28 mouse cellular contexts compared by ENCODE assay signal in the genomic region with DNA sequence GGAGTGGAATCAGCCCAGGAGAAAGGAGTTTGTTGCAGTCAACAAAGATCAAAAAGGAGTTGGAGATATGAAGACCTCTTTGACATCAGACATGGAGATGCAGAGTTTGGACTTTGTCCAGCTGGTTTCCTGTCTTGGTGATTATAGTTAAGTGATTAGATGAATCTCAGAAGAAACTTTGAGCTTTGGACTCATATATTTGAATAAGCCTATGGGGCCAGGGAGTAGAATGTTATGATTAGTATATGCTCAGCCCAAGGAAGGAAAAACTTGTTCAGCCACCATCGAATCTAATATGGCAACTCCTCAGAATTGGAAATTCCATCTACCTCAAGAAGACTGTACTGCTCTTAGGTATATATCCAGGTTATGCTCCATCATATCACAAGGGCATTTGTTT.
"Had no signal": no experiment of that assay in that cellular context is flagged by ENCODE, and none has a peak within 500 bp of the region (broad histone marks: within the 10 kb centered on the region; RNA-seq: fewer than 3 reads in every experiment).

No protein-coding gene starts in this region.

- H3K4me3 ChIP-seq: embryonic facial prominence, embryonic 10.5 days; embryonic facial prominence, embryonic 12.5 days; embryonic facial prominence, embryonic 13.5 days; embryonic facial prominence, embryonic 15.5 days; erythroblast, embryonic 14.5 days; forebrain, embryonic 10.5 days; forebrain, embryonic 12.5 days; forebrain, embryonic 13.5 days; forebrain, embryonic 15.5 days; gastrocnemius, adult 2 months; heart, adult 2 months had no signal

- H3K27me3 ChIP-seq: embryonic facial prominence, embryonic 12.5 days; embryonic facial prominence, embryonic 13.5 days; embryonic facial prominence, embryonic 15.5 days; forebrain, embryonic 12.5 days; forebrain, embryonic 13.5 days; forebrain, embryonic 15.5 days had no signal

- H3K36me3 ChIP-seq: embryonic facial prominence, embryonic 10.5 days; embryonic facial prominence, embryonic 12.5 days; embryonic facial prominence, embryonic 13.5 days; embryonic facial prominence, embryonic 15.5 days; forebrain, embryonic 10.5 days; forebrain, embryonic 12.5 days; forebrain, embryonic 15.5 days had no signal

- DNase-seq: cerebellum, adult 8-10 months; cerebellum, adult 9-10 months; cerebellum, adult 9-11 months; cerebellum, postnatal 10 days; cerebellum, postnatal 14 days; cerebellum, postnatal 25 days; cerebellum, postnatal 36 days; embryo, embryonic 11 days; forebrain, postnatal 0 days; gastrocnemius, adult 2 months; gastrocnemius, postnatal 10 days; gastrocnemius, postnatal 14 days; gastrocnemius, postnatal 25 days; gastrocnemius, postnatal 36 days; heart, adult 11 months; heart, adult 18-20 months; heart, adult 2 months had no signal

- H3K4me2 ChIP-seq: embryonic facial prominence, embryonic 12.5 days; embryonic facial prominence, embryonic 13.5 days; embryonic facial prominence, embryonic 15.5 days; forebrain, embryonic 12.5 days; forebrain, embryonic 13.5 days; forebrain, embryonic 15.5 days had no signal

- H3K4me1 ChIP-seq: embryonic facial prominence, embryonic 10.5 days; embryonic facial prominence, embryonic 12.5 days; embryonic facial prominence, embryonic 13.5 days; embryonic facial prominence, embryonic 15.5 days; forebrain, embryonic 10.5 days; forebrain, embryonic 12.5 days; forebrain, embryonic 13.5 days; forebrain, embryonic 15.5 days had no signal

- H3K27ac ChIP-seq: embryonic facial prominence, embryonic 10.5 days; embryonic facial prominence, embryonic 12.5 days; embryonic facial prominence, embryonic 13.5 days; embryonic facial prominence, embryonic 15.5 days; forebrain, embryonic 10.5 days; forebrain, embryonic 12.5 days; forebrain, embryonic 13.5 days; forebrain, embryonic 15.5 days; gastrocnemius, adult 2 months; heart, adult 2 months had no signal

- H3K9ac ChIP-seq: embryonic facial prominence, embryonic 12.5 days; embryonic facial prominence, embryonic 13.5 days; embryonic facial prominence, embryonic 15.5 days; forebrain, embryonic 12.5 days; forebrain, embryonic 13.5 days; forebrain, embryonic 15.5 days; forebrain, postnatal 0 days had no signal

- H3K9me3 ChIP-seq: embryonic facial prominence, embryonic 10.5 days; embryonic facial prominence, embryonic 12.5 days; embryonic facial prominence, embryonic 13.5 days; embryonic facial prominence, embryonic 15.5 days; forebrain, embryonic 10.5 days; forebrain, embryonic 12.5 days; forebrain, embryonic 13.5 days; forebrain, embryonic 15.5 days had no signal

- ATAC-seq: forebrain, embryonic 13.5 days; forebrain, embryonic 14.5 days; forebrain, embryonic 15.5 days; forebrain, embryonic 16.5 days; forebrain, postnatal 0 days had no signal
